Mouse (Mus musculus): ENCODE measurements at regions not wholly inside any gene's neighbourhood (a gene's known extent, or its start where the extent isn't known, plus 50 kb on each side); places are given as distances from the start of the nearest gene placed in this dataset.
A peak's percentile ranks its signal among the peaks of the same experiment; 100 is the strongest.

DNA sequence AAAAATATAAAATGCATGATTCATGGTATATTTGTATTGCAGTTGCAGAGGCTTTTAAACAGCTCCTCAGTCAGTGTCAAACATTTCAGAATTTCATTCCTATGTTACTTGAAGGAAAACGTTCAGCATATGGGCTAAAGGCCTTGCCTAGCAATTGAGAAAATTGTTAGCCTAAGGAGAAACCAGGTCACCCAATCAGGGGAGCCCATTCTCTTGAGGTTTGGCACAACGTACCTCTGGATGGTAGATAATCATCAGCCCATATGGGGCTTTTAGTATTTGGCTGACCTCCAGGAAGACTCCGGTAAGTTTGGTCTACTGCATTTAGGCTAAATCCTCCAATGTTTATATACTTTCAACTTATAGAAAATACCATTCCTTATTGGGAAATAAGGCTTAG lies 168.7 kb upstream of the Pdcd1 start:
- ChIA-PET CTCF (no interaction called here), POLR2A (interaction anchor here (0.7 kb wide), 1 partner anchor 767 kb away, joined by 3 read pairs; no protein-coding TSS in a partner anchor)
- in situ Hi-C loops (cut with MboI; ENCODE audit: low pct_unique_long_range_greater_than_20kb), result no loop called here
- H3K27me3 ChIP-seq, result no peaks in the 10 kb centered on the region
- ATAC-seq (no peak), DNase-seq (ENCODE audit: low read depth, low spot score) (no peak)
- TF ChIP-seq CTCF (IDR thresholded peaks at IDR 0.05), result no peak

- DNase-seq (ENCODE audit: low read depth, low spot score) (no peak), ATAC-seq (no peak)
- no peaks in the 10 kb centered on the region for H3K27me3 ChIP-seq
- no peak for TF ChIP-seq CTCF (IDR thresholded peaks at IDR 0.05)
- CTCF ChIA-PET, result no interaction called here
- in situ Hi-C loops (cut with MboI; ENCODE audit: low pct_unique_long_range_greater_than_20kb), result no loop called here
- POLR2A ChIA-PET, result no interaction called here
These were observed 165.1 kb upstream of the Pdcd1 start for GRCm38 (mm10) chr1:94217407-94217806.

- no peaks in the 10 kb centered on the region for H3K27me3 ChIP-seq
- POLR2A ChIA-PET, result no interaction called here
- ATAC-seq, result no peak
- DNase-seq (ENCODE audit: low read depth, low spot score), result no peak
- in situ Hi-C loops (cut with MboI; ENCODE audit: low pct_unique_long_range_greater_than_20kb), result no loop called here
- CTCF ChIA-PET, result no interaction called here
- TF ChIP-seq CTCF (IDR thresholded peaks at IDR 0.05), result no peak
These were observed 156.6 kb upstream of the Pdcd1 start for GRCm38 (mm10) chr1:94208929-94209328.

- DNase-seq (ENCODE audit: low read depth, low spot score) (no peak), ATAC-seq (no peak)
- POLR2A ChIA-PET, result no interaction called here
- CTCF ChIA-PET, result no interaction called here
- H3K27me3 ChIP-seq, result no peaks in the 10 kb centered on the region
- no peak for TF ChIP-seq CTCF (IDR thresholded peaks at IDR 0.05)
- in situ Hi-C loops (cut with MboI; ENCODE audit: low pct_unique_long_range_greater_than_20kb), result no loop called here
These were observed 155.5 kb upstream of the Pdcd1 start for GRCm38 (mm10) chr1:94207859-94208258.

- in situ Hi-C loops (cut with MboI; ENCODE audit: low pct_unique_long_range_greater_than_20kb), result no loop called here
- TF ChIP-seq CTCF (IDR thresholded peaks at IDR 0.05), result no peak
- POLR2A ChIA-PET, result no interaction called here
- ATAC-seq, result no peak
- CTCF ChIA-PET, result interaction anchor here (1.3 kb wide), 1 partner anchor 14 kb away, joined by 4 read pairs; no protein-coding TSS in a partner anchor
- no peaks in the 10 kb centered on the region for H3K27me3 ChIP-seq
- no peak for DNase-seq (ENCODE audit: low read depth, low spot score)
These were observed 150.9 kb upstream of the Pdcd1 start for GRCm38 (mm10) chr1:94203281-94203680.

- ChIA-PET POLR2A (no interaction called here), CTCF (no interaction called here)
- DNase-seq (ENCODE audit: low read depth, low spot score) (no peak), ATAC-seq (no peak)
- in situ Hi-C loops (cut with MboI; ENCODE audit: low pct_unique_long_range_greater_than_20kb), result no loop called here
- H3K27me3 ChIP-seq, result no peaks in the 10 kb centered on the region
- no peak for TF ChIP-seq CTCF (IDR thresholded peaks at IDR 0.05)
These were observed 131.5 kb upstream of the Pdcd1 start for GRCm38 (mm10) chr1:94183876-94184275.

DNA sequence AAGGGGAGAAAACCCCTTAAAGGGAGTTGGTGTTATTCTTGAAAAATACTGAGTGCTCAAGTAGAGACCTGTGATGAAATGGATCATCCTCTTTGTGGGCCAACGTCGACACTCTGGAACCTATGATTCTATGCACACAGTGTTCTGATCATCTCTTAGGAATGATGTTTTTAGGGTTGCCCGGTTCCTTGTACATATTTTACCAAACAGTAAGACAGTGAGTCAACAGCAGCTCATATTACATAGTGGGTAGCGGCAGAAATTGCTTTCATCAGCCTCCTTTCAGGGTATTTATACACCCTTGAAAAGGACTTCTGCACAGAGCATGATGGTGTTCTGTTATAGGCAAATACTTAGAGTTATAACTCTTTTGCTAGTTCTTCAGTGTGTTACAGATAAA lies 97.6 kb upstream of the Pdcd1 start:
- no peak for ATAC-seq
- CTCF ChIA-PET, result no interaction called here
- H3K27me3 ChIP-seq, result no peaks in the 10 kb centered on the region
- DNase-seq (ENCODE audit: low read depth, low spot score), result no peak
- POLR2A ChIA-PET, result no interaction called here
- no peak for TF ChIP-seq CTCF (IDR thresholded peaks at IDR 0.05)
- in situ Hi-C loops (cut with MboI; ENCODE audit: low pct_unique_long_range_greater_than_20kb), result no loop called here

DNA sequence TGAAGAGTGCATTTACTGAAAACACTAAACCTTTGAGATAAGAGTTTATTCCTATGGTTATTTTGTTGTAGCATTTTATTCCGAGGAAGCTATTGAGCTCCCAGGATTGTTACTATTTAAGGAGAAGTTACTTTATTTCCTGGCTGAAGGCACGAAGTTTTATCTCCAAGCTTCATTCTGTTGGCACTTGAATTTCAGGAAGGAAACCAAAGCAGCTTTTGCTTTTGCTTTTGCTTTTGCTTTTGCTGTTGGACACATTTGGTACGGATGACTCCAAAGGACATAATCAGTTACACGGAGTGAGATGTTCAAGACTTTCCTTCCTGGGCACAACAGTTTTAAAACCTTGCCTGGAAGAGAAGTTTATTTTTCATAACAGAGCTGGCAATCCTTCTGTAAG lies 94.7 kb upstream of the Pdcd1 start:
- DNase-seq (ENCODE audit: low read depth, low spot score) (no peak), ATAC-seq (no peak)
- POLR2A ChIA-PET, result no interaction called here
- TF ChIP-seq CTCF (IDR thresholded peaks at IDR 0.05), result no peak
- in situ Hi-C loops (cut with MboI; ENCODE audit: low pct_unique_long_range_greater_than_20kb), result no loop called here
- CTCF ChIA-PET, result no interaction called here
- H3K27me3 ChIP-seq, result no peaks in the 10 kb centered on the region

DNA sequence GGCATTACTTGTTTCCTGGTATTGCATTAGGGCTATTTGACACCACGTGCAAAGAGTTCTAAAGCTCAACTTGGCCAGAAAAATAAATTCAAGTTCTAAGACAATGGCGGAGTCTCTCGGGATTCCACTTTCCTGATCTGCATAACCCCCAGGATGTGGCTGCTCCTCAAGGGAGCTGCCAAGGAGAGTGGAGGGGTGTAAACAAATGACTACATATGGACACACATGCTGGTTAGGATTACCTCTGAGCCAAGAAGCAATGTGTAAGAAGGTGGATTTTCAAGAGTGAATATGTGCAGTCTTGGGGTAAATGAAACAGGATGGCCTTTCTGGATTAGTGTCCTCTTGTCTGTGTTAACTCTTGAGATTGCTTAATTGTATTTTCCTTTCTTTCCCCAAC lies 88.2 kb upstream of the Pdcd1 start:
- no peak for TF ChIP-seq CTCF (IDR thresholded peaks at IDR 0.05)
- no peak for ATAC-seq
- no peak for DNase-seq (ENCODE audit: low read depth, low spot score)
- in situ Hi-C loops (cut with MboI; ENCODE audit: low pct_unique_long_range_greater_than_20kb), result no loop called here
- H3K27me3 ChIP-seq, result no peaks in the 10 kb centered on the region
- ChIA-PET CTCF (no interaction called here), POLR2A (no interaction called here)

DNA sequence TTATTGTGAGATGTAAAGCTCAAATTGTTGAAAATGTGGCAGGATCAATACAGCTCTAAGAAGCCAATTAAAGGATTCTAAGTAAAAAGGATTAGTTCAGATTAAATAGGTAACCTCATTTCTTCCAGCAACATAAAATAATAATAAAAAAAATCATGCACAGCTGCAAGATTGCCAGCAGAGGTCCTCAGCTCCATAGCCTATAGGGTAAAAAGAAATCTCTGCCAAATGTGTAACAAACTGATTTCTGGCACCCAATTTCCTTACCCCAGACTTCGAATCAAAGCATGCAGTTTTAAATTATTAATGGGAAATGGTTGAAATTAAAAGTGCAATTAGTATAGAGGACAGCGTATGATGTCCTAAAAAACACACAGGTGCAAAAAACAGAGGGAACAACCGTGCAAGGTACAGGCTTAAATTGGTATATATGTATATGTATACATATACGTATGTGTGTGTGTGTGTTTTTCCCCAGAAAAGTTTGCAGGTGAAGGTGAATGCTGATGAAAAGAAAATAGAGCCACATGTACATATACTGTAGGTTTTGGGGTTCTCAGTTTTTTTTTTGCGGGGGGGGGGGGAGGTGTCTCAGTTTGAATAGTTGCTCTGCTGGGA lies 87.2 kb upstream of the Pdcd1 start:
- no peak for ATAC-seq
- ChIA-PET CTCF (interaction anchor here (1.5 kb wide), 1 partner anchor 13 kb away, joined by 3 read pairs; no protein-coding TSS in a partner anchor), POLR2A (no interaction called here)
- TF ChIP-seq CTCF (IDR thresholded peaks at IDR 0.05), result peak; percentile 27
- DNase-seq (ENCODE audit: low read depth, low spot score), result no peak
- no peaks in the 10 kb centered on the region for H3K27me3 ChIP-seq
- in situ Hi-C loops (cut with MboI; ENCODE audit: low pct_unique_long_range_greater_than_20kb), result no loop called here

DNA sequence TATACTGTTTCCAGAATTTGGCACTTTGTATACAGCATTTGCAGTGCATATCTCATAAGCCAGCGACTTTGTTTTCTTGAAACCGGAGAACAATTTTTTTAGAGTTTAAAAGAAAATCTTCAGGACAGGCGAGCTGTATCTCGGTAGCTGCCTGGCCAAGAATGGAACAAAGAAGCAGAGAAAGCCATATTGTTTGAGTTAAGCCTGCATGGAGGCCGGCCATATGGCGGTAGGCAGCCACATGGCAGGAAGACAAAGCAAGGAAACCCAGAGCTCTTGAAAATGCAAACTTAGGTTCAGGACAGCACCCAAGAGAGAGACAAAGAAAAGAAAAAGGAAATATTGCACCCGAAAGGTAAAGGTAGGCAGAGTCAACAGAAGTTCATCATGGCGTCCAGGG lies 84.4 kb upstream of the Pdcd1 start:
- in situ Hi-C loops (cut with MboI; ENCODE audit: low pct_unique_long_range_greater_than_20kb), result no loop called here
- no peak for DNase-seq (ENCODE audit: low read depth, low spot score)
- no peak for TF ChIP-seq CTCF (IDR thresholded peaks at IDR 0.05)
- ChIA-PET POLR2A (no interaction called here), CTCF (no interaction called here)
- no peaks in the 10 kb centered on the region for H3K27me3 ChIP-seq
- no peak for ATAC-seq
